Mouse (Mus musculus): ENCODE results near the gene Tmem107. TPM values are rescaled to one million over a fixed set of nuclear protein-coding genes. Genes with fewer than 3 reads are reported as not detected.

Gene Tmem107
- total RNA-seq, 2 experiments from 2014 or later = 14.2 to 16.9 TPM

DNA sequence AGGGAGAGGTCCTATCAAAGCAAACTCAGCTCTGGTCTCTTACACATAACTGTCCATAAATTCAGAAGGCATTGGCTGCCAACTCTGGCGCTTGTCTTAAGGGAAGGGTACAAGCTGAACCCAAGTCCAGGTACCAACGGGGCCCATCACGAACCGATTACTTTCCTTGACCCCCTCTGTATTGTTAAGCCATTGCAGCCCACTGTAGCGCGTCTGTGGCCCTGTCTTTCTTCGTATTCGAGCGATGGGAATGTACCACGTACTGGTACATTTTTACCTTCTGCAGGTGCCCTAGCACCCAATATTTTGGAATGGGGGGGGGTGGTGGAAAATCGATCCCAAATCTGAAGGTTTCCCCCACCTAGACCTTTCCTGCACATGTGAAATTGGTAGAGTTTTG is 1.6 kb downstream of the Tmem107 start:
- no peak for DNase-seq (ENCODE audit: low spot score in 2 of 2)
- intact Hi-C loops (cut with DNase I) = no loop called here

DNA sequence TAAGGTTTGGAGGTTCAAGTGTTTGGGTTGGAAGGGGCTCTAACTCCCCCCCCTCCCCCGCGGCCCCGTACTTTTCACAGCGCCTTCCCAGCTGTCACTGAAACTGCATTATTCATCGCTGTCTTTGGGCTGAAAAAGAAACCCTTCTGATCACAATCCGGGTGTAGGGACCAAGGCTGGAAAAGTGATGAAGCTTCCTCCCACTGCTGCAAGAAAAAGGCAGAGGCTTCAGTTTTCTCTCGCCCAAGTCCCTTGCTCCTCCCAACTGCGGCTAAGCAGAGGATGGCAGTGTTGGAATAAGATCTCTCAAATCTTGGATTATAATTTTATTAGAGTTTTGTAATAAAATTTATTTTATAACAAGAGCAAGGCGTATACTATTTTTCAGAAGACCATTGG is 2.1 kb downstream of the Tmem107 start:
- no peak for DNase-seq (ENCODE audit: low spot score in 2 of 2)
- intact Hi-C loops (cut with DNase I) = no loop called here

DNA sequence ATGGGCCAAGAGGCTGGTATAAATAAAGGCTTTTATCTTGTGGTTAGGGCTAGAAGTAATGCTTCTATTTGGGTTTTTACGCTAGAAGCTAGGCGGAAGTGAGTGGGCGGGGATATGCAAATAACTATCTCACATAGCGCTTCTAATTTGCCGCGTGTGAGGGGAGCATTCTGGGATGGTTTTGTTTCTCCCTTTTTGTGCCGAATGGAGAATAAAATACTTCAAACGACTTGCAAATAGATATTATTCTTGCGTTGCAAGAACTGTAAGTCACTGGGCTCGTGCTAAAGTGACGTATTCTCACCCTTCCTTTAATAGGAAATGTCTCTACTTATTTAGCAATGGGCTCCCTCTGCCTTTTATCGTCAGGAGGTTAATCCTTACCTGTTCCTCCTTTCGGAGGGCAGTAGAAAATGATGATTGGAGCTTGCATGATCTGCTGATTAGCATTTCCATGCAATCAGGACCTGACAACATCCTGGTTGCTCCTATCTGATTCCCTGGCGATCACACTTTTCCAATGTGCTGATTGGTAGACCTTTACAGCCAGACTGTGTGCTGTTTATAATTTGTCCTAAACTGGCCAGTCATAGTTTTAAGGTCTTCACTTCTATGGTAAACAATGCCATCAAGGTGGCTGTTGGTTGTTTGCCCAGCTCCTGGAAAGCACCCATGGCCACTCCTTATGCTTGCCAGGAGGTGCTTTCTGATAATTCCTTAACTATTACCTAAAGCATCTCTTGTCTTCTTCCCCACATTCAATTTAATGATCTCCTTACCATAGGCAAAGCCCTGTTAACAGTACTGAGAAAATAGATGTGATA is 2.7 kb downstream of the Tmem107 start:
- intact Hi-C loops (cut with DNase I) = no loop called here
- DNase-seq (ENCODE audit: low spot score in 2 of 2) = peak; percentile 89 to 97

DNA sequence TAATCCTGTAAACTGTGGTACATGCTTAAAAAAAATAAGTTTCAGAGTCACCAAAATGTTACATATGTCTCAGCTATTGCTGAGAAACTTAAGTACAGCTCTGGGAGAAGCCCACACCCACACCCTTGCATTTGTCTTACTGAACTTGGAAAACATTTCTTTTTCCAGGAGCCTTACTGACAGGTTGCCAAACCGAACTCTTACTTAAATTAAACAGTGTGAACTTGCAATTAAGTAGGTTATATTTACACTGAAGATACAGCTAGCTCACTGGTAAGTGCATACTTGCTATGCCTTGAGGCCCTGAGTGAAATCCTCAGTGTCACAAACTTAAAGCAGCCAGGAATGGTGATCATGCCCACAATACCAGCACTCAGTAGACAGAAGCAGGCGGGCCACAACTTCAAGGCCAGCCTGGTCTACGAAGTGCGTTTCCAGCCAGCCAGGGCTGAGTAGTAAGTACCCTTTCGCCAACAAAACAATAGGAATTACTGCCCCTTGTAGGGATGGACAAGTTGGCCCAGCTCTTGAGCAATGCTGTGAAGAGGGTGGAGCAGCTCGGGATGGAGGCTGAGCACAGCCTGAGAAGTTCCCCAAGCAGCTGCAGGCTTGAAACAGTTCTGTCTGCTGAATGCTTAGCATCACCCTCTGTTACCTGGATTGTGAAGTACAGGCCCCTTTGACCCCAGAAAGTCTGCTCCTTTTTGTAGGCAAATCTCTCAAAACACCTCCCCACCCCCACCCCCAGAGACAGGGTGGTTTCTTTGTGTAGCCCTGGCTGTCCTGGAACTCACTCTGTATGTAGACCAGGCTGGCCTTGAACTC is 3.6 kb downstream of the Tmem107 start:
- no peak for DNase-seq (ENCODE audit: low spot score in 2 of 2)
- intact Hi-C loops (cut with DNase I) = no loop called here

DNA sequence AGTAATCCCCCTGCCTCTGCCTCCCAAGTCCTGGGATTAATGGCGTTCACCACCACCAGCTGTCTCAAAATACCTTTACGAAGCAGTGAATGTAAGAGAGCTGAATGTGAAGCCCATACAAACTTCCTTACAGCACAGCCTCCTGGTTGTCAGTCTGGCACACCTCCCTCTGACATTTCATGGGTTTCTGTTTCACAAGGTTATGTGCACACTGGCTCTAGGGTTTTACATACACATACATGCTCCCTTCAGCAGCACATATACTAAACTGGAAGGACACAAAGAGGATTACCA is 4.1 kb downstream of the Tmem107 start:
- no peak for DNase-seq (ENCODE audit: low spot score in 2 of 2)
- intact Hi-C loops (cut with DNase I) = no loop called here

DNA sequence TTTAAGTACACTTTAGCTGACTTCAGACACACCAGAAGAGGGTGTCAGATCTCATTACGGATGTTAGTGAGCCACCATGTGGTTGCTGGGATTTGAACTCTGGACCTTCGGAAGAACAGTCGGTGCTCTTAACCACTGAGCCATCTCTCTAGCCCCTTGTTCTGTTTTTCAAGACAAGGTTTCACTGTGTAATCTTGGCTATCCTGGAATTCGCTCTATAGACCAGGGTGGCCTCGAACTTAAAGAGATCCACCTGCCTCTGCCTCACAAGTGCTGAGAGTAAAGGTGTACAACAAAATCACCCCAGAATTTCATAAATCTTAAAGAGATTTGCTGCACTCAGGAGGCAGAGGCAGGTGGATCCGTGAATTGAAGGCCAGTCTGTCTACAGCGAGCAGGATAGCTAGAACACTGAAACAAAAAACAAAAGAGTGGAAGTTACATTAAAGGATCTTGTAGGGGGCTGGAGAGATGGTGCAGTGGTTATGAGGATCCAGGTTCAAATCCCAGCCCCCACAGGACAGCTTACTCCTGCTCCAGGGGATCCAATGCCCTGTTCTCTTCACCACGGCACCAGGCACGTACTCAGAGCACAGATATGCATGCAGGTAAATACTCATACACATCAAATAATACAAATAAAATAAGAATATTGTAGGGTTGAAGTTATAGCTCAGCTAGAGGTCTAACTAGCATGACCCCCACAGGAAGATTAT is 5.3 kb downstream of the Tmem107 start:
- no peak for DNase-seq (ENCODE audit: low spot score in 2 of 2)
- intact Hi-C loops (cut with DNase I) = no loop called here

DNA sequence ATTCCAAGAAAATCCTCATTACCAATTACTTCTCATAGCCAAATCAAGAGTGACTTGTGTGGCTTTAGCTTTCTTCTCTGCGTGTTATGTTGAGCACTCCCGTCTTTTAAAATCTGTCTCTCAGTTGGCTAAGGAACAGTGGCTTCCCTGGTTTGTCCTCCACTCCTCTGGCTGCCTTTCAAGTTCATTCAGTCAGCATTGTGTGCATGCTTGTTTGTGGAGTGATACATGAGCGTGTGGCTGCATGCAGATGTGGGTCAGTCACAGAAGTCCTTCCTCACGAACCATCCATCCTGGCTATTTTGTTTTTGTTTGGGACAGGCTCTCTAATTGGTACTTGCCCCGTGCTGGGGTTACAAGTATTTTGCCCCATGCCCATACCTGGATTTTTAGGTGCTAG is 6.0 kb downstream of the Tmem107 start:
- DNase-seq (ENCODE audit: low spot score in 2 of 2) = no peak

DNA sequence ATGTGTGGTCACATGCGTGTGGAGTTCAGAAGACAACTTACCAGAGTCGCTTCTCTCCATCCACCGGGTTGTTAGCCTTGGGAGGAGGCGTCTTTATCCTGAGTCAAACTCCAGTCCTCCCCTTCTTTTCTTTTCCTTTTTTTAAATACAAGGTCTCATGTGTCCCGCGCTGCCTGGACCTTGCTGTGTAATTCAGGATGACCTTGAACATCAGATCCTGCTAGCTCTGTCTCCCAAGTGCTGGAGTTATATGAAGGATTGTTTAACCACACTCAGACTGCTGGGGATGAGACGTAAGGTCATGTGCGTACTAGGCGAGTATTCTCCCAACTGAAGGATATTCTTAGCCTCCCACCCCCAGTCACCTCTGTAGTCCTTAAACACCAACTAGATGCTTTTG is 6.7 kb downstream of the Tmem107 start:
- DNase-seq (ENCODE audit: low spot score in 2 of 2) = no peak
- intact Hi-C loops (cut with DNase I) = no loop called here

More for the DNA sequence above, 6.0 kb downstream of the Tmem107 start:
- intact Hi-C loops (cut with DNase I) = no loop called here

DNA sequence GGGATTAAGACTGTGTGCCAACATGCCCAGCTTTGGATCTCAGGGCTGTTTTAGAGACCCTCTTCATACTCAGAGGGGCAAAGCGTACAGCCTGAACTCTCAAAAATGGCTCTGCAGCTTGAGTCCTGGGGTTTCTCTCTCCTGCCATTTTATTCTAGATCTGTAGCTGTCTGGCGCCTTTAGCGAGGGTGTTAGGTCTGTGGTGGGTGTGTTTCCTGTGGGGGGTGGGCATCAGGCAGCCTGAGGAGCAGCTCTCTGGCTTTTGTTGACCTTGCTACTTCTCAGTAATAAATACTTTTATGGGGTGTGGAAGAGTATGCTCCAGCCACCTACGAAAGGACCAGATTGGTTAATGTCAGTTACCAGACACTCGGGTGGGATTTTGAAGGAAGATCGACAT is 7.4 kb downstream of the Tmem107 start:
- intact Hi-C loops (cut with DNase I) = no loop called here

DNA sequence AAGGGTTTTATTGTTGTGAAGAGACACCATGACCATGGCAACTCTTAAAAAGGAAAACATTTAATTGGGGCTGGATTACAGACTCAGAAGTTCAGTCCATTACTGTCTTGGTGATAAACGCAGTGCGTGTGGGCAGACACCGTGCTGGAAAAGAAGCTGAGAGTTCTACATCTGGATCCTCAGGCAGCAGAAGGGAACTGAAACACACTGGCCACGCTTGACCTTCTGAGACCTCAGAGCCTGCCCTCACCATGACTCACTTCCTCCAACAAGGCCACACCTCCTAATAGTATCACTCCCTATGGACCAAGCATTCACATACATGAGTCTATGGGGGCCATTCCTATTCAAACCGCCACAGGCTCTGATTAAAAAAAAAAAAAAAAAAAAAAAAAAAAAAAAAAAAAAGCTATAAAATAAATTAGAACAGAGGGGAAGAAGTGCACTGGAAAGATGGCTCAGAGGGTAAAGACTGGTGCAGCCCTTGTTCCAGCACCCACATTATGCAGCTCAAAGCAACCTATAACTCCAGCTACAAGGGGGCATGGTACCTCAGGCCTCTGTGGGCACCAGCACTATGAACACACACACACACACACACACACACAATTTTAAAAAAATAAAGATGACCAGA is 8.3 kb downstream of the Tmem107 start:
- intact Hi-C loops (cut with DNase I) = no loop called here
- DNase-seq (ENCODE audit: low spot score in 2 of 2) = no peak

More for the DNA sequence above, 7.4 kb downstream of the Tmem107 start:
- no peak for DNase-seq (ENCODE audit: low spot score in 2 of 2)

DNA sequence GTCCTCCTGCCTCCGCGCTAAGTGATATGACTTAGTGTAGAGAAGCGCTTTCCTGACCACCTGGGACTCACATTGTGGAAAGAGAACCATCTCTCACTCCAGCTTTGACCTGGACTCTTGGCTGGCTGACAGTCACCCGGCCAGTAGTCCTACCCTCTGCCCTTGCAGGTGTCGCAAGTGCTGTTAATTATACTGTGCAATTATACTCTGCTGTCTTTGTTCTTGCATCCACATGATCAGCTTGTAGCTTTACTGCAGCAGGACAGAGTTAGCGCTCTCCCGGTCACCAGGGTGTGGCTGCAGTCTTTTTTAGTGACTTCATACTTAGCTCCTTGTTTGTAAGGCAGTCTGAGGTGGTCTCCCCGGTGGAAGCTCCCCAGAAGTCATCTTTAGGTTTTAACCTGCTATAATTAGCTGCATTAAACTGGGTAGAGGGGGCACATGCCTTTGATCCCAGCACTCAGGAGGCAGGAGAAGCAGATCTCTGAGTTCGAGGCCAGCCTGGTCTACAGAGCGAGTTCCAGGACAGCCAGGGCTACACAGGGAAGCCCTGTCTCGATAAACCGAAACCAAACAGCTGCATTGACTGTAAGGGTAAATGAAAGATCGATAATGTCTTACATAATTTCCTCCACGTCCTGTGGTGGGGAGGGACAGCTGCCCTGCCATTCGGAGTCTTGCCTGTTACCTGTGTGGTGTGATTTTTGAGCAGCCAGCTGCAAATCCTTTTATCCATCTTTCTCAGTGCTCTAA is 9.7 kb downstream of the Tmem107 start:
- intact Hi-C loops (cut with DNase I) = no loop called here
- no peak for DNase-seq (ENCODE audit: low spot score in 2 of 2)

DNA sequence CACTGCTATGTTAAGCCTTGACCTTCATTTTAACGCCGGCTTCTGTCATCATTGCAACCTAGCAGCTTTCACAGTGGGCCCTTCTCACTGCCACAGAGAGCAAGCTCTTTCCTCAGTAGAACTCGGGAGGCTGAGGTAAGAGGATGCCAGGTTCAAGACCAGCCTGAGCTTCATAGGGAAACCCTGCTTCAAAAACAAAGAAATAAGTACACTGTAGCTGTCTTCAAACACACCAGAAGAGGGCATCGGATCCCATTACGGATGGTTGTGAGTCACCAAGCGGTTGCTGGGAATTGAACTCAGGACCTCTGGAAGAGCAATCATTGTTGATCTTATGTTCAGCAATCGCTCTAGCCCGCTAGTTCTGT is 10.2 kb downstream of the Tmem107 start:
- intact Hi-C loops (cut with DNase I) = no loop called here
- no peak for DNase-seq (ENCODE audit: low spot score in 2 of 2)

DNA sequence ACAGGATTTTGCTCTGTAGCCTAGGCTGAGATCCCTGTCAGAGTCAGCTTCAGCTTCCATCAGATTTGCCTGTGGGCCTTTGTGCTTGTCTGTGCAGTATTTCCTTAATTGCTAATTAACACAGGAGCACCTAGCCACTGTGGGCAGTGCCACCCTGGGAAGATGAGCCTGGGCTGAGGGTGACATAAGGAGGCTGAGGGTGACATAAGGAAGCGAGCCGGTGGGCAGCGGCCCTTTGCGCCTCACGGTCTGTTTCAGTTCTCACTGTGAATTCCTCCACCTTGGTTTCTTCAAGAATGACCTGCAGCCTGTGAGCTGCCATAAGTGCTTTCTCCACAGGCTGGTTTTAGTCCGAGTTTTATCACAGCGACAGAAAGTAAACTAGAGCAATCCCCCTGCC is 11.0 kb downstream of the Tmem107 start:
- no peak for DNase-seq (ENCODE audit: low spot score in 2 of 2)
- intact Hi-C loops (cut with DNase I) = no loop called here

DNA sequence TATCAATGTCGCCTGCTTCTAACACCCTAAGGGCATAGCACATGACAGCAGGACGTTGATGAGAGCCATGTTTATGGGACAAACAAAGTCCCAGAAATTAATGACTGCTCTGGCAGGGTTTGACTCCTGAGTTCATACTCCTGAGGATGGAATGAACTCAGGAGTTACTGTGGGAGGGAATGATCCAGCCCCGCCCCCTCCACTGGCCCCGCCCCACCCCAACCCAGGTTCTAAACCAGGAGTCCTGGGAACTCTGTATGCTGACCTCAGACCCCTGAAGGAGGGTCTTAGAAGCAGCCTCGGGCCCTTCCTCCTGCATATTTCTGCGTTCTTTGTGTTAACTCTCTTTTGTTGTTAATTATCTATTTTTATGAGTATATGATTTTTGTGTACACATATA is 15.0 kb downstream of the Tmem107 start:
- intact Hi-C loops (cut with DNase I) = loop anchor here (2.0 kb wide), 1 partner anchor 15 kb away; the partner anchor contains the start of gene Tmem107
- DNase-seq (ENCODE audit: low spot score in 2 of 2) = no peak

DNA sequence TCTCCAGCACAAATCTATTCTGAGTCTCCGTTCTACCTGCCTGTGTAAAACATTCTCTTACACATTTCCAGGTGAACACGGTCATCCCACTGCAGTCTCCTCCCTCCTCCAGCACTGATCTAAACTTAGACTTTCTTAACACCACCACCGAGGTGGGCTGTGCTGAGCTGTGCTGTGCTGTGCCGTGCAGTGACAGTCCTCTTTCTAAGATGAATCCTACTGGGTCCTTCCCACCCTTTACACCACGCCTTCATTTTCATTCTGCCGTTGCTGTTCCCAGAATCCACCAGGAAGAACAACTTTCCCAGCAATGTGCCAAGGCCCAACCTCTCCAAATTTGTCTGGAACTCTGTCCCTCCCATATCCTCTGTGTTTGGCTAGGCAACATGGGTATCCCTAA is 15.8 kb downstream of the Tmem107 start:
- intact Hi-C loops (cut with DNase I) = loop anchor here (2.0 kb wide), 1 partner anchor 16 kb away; the partner anchor contains the start of gene Tmem107
- DNase-seq (ENCODE audit: low spot score in 2 of 2) = peak; percentile 68 to 85

DNA sequence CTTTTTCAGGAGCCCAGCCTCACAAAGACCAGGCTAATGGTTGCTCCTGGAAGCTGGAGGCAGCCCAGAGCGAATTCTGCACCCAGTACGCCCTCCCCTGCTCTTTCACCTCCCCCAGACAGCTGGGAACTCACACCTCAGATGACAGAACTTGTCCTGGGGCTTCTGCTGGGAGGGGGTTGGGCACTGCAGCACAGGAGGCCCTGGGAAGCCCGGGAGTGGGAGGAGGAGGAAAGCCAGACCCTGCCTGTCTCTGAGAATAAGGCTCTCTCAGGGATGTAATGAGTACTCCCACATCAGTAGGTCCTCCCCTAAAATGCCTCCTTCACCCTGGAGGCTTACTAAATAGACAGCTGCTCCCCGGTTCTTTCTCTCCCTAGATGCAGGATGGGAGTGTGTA is 16.5 kb downstream of the Tmem107 start:
- peak in 1 of 2 experiments; percentile 52 for DNase-seq (ENCODE audit: low spot score in 2 of 2)
- intact Hi-C loops (cut with DNase I) = loop anchor here (2.0 kb wide), 1 partner anchor 16 kb away; the partner anchor contains the start of gene Tmem107

DNA sequence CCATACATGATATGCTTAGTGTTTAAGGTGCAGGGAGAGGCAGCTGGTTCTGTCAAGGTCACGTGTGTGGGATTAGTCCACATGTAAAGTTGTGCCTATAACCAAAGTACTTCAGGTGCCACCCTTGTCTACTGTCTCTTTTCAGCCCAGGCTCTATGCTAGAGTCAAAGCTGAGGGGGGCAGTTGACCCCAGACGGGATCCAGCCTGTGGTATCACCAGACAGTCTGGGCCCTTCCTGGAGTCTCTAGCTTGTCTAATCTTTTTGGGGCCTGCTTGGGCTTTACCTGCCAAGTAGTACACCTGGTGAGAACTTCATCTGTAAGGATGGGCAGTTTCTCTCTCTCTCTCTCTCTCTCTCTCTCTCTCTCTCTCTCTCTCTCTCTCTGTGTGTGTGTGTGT is 17.0 kb downstream of the Tmem107 start:
- DNase-seq (ENCODE audit: low spot score in 2 of 2) = no peak
- intact Hi-C loops (cut with DNase I) = loop anchor here (2.0 kb wide), 1 partner anchor 17 kb away; the partner anchor contains the start of gene Tmem107

DNA sequence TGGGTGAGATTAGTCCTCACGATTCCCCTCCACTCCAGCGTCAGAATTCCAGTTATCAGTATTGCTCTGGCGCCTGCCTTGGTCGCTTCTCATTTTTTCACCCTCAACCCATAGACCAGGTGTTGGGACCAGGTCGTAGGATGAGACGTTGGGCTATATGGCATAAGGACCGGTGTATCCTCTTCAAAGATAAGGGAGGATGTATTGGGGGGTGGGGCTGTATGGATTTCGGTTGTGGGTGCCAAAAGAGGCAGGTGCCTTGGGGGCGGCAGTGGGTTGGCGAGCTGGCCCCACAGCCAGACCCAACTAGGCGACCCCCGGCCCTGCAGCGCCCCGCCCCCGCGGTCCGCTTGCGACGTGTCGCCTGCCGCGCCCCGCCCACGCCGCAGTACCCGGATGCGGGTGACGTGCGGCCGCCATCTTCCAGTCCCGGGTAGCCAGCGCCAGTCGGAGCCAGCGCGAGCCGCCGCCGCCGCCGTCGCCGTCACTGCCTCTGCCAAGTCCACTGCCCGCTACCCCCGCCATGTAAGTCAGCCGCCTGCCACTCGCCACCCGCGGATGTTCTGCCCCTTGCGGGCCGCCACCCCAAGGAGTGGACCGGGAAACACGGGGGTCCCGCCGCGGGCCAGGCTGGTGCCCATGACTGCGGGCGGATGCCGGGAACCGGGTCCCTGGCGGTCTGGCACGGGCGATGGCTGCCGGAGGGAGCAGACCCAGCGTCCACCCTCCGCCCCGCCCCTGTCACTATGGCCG is 17.7 kb downstream of the Tmem107 start, which contains the start of gene Vamp2:
Vamp2 (plus strand) TSS at position 388 of the 753 bp plus-strand sequence.
- intact Hi-C loops (cut with DNase I) = no loop called here

More for the DNA sequence above, 17.7 kb downstream of the Tmem107 start, which contains the start of gene Vamp2:
- peak; percentile 95 to 96 for DNase-seq (ENCODE audit: low spot score in 2 of 2)

Data from left cerebral cortex, postnatal 14 days (tissue).